Mouse (Mus musculus) naive thymus-derived CD4-positive, alpha-beta T cell, adult 2 months (primary cell): Measurements from ENCODE around the gene Nfyc.

ENCODE experiments used
- DNase-seq: peaks from one replicate; pipeline ENCODE4 v3.0.0-alpha.2; 2011; ENCODE audit warnings: low read depth

Nfyc gene

GRCm38 (mm10) chr4:120825100-120825553 is 6.2 kb downstream of the Nfyc start:
- DNase-seq, result peak; percentile 87

GRCm38 (mm10) chr4:120822191-120822911 is 9.0 kb downstream of the Nfyc start:
- no peak for DNase-seq

GRCm38 (mm10) chr4:120819871-120820270 is 11.5 kb downstream of the Nfyc start:
- DNase-seq, result no peak

GRCm38 (mm10) chr4:120819296-120819695 is 12.1 kb downstream of the Nfyc start:
- DNase-seq, result no peak

- DNase-seq, result no peak
Measured at GRCm38 (mm10) chr4:120817951-120818350, 13.4 kb downstream of the Nfyc start.

GRCm38 (mm10) chr4:120817002-120817774 is 14.2 kb downstream of the Nfyc start:
- DNase-seq, result no peak

- DNase-seq, result peak; percentile 91
Measured at GRCm38 (mm10) chr4:120815622-120816334, 15.6 kb downstream of the Nfyc start.

DNA sequence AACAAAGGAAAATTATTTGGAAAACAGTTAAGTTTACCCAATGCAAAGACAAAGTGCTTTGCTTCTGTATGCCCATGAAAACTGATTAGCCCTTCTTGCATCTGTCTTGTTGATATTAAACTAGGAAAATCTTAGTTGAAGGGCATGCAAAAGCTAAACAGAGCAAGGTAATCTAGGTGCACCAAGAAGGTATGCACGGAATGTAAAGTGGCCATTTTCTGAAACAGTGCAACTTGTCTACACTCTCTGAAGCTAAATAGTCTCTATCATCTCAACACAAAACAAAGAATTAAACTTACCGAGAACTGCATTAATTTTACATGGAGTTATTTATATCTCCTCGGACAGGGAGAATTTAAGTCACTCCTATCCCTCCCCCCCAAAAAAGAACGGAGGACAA is 16.2 kb downstream of the Nfyc start:
- DNase-seq, result no peak

GRCm38 (mm10) chr4:120814171-120814570 is 17.2 kb downstream of the Nfyc start:
- DNase-seq, result no peak

- no peak for DNase-seq
Measured at GRCm38 (mm10) chr4:120813762-120814161, 17.6 kb downstream of the Nfyc start.

DNA sequence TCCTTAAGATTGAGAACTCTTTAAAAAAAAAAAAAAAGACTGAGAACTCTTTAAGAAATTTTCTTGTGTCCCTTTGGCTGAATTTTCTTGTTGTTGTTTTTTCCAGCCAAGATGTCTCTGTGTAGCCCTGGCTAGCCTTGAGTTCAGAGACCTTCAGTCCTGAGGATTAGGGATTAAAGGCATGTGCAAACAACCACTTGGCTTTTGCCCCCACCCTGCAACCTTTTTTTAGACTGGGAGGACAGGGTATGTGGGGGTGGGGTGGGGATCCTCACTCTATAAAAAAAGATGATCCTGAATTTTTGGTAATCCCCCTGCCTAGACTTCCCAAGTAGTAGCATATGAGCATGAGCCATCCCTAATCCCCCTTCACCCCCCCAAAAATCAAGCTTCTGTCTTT is 25.6 kb downstream of the Nfyc start:
- no peak for DNase-seq

DNA sequence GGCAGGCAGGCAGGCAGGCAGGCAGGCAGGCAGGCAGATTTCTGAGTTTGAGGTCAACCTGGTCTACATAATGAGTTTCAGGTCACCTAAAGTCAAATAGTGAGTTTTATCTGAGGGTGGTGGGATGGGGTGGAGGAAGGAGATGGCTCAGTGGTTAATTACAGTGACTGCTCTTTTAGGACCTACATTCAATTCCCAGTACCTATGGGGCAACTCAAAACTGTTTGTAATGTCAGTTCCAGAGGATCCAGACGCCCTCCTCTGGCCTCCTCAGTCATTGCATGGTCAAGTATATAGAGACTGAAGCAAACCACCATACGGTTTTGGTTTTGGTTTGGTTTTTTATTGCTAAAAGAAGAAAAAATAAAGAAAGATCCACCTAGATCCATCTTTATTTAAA is 29.9 kb downstream of the Nfyc start:
- DNase-seq, result peak; percentile 66

- DNase-seq, result no peak
Measured at GRCm38 (mm10) chr4:120800691-120801090, 30.7 kb downstream of the Nfyc start.

DNA sequence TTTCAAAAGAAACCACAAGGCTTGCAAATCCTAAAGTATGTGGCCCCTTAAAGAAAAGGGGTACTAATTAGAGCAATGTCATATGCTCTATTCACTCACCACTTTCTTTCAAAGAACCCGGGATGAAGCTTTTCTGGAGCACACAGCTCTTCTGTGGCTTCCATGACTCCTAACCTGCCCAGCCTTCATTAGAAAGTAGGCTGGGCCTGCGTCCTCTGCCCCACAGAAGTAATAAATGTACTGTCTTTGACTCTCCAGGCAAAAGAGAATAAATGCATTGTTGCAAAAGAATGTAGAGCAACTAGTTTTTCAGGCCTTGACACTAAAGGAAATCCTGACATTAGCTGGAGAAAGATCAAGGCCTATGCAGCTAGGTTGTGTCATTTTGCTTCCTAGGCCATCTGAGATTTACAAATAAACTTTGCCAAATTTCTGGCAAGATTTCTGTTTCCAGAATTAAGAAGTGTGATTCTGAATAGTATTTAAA is 31.6 kb downstream of the Nfyc start:
- no peak for DNase-seq

DNA sequence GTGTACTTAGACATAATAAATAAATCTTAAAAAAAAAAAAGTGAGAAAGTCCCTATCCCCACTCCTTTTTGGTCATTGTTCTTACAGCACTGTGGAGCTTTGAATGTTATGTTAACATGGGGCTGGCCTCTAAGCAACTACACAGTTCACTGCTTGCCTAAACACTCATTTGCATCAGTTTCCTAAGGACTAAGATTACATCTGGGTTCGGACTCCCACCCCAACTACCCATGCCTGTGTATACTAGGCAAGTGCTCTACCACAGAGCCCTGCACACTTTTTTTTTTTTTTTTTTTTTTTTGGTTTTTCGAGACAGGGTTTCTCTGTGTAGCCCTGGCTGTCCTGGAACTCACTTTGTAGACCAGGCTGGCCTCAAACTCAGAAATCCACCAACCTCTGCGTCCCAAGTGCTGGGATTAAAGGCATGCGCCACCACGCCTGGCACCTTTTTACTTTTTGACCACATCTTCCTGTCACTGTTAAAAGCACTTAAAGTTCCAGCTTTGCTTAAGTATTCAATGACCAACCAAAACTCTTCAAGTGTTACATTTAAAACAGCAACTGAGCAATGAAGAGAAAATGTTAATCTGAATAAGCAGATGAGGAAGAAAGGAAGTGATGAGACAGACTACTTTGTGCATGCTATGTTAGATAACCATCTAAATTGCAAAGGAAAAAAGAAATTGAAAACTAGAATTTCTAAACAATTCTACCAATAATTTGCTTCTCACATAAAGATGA is 33.2 kb downstream of the Nfyc start:
- no peak for DNase-seq

- DNase-seq, result no peak
Measured at GRCm38 (mm10) chr4:120796687-120797086, 34.7 kb downstream of the Nfyc start.

DNA sequence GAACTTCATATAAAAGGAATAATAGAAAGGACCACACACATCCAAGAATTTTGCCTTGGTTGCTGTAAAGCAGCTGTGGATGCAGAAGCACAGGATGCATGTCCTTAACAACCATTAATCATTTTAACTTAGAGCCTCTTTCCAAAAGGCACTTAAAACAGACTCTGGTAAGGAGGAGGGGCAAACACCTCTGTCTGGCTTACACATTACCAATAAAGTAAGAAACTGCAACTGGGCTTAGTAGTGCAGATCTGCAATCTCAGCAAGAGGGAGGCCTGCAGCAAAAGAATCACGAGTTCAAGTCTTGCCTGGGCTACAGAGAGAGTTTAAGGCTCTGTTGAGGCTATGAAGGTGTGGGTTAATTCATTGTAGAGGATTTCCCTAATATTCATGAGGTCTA is 35.7 kb downstream of the Nfyc start:
- no peak for DNase-seq

GRCm38 (mm10) chr4:120792918-120793317 is 38.5 kb downstream of the Nfyc start:
- DNase-seq, result no peak

DNA sequence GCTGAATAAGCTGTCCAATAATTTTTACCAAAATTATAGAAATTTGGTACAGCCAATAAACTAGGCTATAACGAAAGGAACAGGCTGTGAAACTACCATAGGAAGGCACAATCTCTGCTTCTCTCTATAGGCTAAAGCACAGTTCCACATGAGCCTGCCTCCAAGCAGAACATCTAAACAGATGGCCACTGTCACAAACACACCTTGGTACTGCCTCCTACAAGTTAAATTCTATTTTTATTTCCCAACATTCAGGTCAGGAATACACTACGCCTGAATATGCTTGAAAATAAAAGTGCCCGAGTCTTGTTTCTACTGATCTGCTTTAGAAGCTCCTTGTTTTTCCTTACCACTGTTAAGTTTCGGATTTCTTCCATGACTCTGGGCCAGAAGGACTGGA is 41.3 kb downstream of the Nfyc start:
- no peak for DNase-seq

DNA sequence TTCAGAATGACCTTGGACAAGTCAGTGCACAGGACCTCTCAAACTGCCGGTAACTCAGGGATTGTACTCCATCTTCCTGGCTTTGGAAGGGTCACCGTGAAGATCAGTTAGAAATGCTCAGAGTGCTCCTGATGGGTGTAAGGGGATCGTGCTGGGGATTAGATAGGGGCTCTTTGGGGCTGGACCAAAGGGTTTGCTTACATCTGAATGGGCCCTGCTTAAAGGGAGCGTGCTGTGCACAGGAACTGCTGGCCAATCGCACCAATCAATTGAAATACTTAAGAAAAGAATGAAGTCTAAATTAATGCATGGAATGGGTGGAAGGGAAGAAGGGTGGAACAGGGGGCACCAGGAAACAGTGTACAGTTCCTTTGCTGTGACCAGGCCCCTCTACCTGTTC is 75.6 kb downstream of the Nfyc start:
- DNase-seq, result no peak

DNA sequence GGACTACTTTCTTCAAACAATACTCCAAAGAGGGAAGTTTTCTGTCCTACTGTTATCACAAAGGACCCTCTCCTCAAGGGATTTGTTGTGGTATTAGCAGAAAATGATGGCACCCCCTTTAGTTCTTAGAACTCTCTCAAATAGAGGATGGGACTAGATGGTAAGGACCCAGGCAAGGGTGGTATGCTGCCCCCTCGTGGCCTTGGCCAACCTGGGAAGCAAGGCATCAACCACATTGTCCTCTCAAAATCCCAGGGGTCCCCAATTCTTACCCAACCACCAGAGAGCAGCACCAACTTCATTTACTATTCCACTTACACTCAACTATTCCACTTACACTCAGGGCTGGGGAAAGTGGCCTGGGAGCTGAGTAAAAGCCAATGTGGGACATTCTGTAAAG is 76.1 kb downstream of the Nfyc start:
- DNase-seq, result peak; percentile 57

DNA sequence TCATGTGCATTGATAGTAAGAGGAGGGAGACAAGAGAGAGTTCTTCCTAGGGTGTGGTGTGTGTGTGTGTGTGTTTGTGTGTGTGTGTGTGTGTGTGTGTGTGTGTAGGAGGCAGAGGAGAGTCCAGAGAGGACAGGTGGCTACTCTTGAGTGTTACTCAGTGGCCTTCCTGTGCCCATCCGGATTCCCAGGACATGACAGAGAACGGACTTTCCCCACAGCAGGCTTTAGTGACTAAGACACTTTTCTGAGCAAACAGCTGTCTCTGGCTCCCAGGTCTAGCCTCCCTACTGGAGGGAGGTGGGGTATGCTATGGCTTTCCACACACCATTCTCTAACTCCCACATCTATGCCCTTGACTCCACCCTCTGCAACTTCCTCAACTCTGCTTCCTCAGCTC is 81.8 kb downstream of the Nfyc start:
- DNase-seq, result no peak
